Mouse (Mus musculus) ES-E14 (cell line): ENCODE data around the gene Rnf214. TPM values are rescaled to one million over a fixed set of nuclear protein-coding genes. Genes with fewer than 3 reads are reported as not detected.

ENCODE experiments used
- DNase-seq: peaks from one replicate; pipeline ENCODE4 v3.0.0-alpha.2; 2013; ENCODE audit warnings: low read depth, low spot score
- H3K27ac ChIP-seq: 2 replicates; pipeline ENCODE4 v1.5.1; 2012; ENCODE audit warnings: low read depth, mild to moderate bottlenecking, low read length, moderate library complexity, mixed read lengths; ENCODE audit not compliant: poor library complexity, insufficient read depth, severe bottlenecking
- H3K36me3 ChIP-seq: 2 replicates; pipeline ENCODE4 v1.6.1; 2012; ENCODE audit warnings: mild to moderate bottlenecking, low read length, moderate library complexity, mixed read lengths; ENCODE audit not compliant: control insufficient read depth, poor library complexity, insufficient read depth, severe bottlenecking
- H3K4me1 ChIP-seq, 2 experiments: fragments of 150-350 bp in 1 of 2; sonication (generic) in 1 of 2; 2 replicates each; pipeline ENCODE4 v1.6.1; 2012; ENCODE audit warnings: low read length in 2 of 2, mild to moderate bottlenecking in 1 of 2, mixed read lengths in 1 of 2; ENCODE audit not compliant: control insufficient read depth in 2 of 2, insufficient read depth in 2 of 2, poor library complexity in 1 of 2
- H3K4me3 ChIP-seq, 2 experiments: fragments of 150-350 bp in 1 of 2; sonication (generic) in 1 of 2; 2 replicates each; pipeline ENCODE4 v1.5.1; 2012; ENCODE audit warnings: low read length in 2 of 2, low read depth in 1 of 2, mild to moderate bottlenecking in 1 of 2, mixed read lengths in 1 of 2; ENCODE audit not compliant: insufficient read depth in 1 of 2, poor library complexity in 1 of 2, severe bottlenecking in 1 of 2
- H3K9ac ChIP-seq: 2 replicates; pipeline ENCODE4 v1.6.1; 2012; ENCODE audit warnings: low read depth, mild to moderate bottlenecking, low read length, mixed read lengths; ENCODE audit not compliant: poor library complexity, insufficient read depth, severe bottlenecking
- H3K9me3 ChIP-seq: fragments of 150-350 bp; sonication (generic); 2 replicates; pipeline ENCODE4 v1.6.1; 2012; ENCODE audit warnings: low read depth, mild to moderate bottlenecking, low read length; ENCODE audit not compliant: control insufficient read depth, insufficient read depth
- CHD2 ChIP-seq: IDR thresholded peaks from 2 replicates; pipeline ENCODE4 v1.6.1; 2014; ENCODE audit warnings: mild to moderate bottlenecking, low read depth, low read length, inconsistent platforms
- HCFC1 ChIP-seq: IDR thresholded peaks from 2 replicates; pipeline ENCODE4 v1.6.1; 2012; ENCODE audit warnings: low read length, inconsistent platforms, borderline replicate concordance; ENCODE audit not compliant: insufficient read depth
- MAFK ChIP-seq: IDR thresholded peaks from 2 replicates; pipeline ENCODE4 v1.6.1; 2014; ENCODE audit warnings: mild to moderate bottlenecking, low read depth, low read length, inconsistent platforms; ENCODE audit not compliant: insufficient read depth
- ZC3H11A ChIP-seq: IDR thresholded peaks from 2 replicates; pipeline ENCODE4 v1.6.1; 2012; ENCODE audit warnings: low read depth, mild to moderate bottlenecking, inconsistent platforms, low read length, borderline replicate concordance
- ZNF384 ChIP-seq: IDR thresholded peaks from 2 replicates; pipeline ENCODE4 v1.6.1; 2012; ENCODE audit warnings: low read depth, low read length, inconsistent platforms
- in situ Hi-C, 2 experiments: fragments of 600-800 bp; cut with MboI; formaldehyde crosslinking; loops; one replicate each; pipeline ENCODE4 v1.15.1; 2025; ENCODE audit warnings: low sequenced_read_pairs in 2 of 2, inconsistent platforms in 1 of 2; ENCODE audit not compliant: unreplicated experiment in 2 of 2
- total RNA-seq: library from RNA; depleted of rRNA; stranded (reverse); fragments of 300-350 nt; gene quantifications from 2 replicates; pipeline ENCODE4 v1.2.3, GENCODE M21; 2012; rRNA removed

Rnf214 gene
- total RNA-seq = 13.5 and 16.3 TPM in 2 replicates

GRCm38 (mm10) chr9:45906355-45907077 is at the start of gene Rnf214, which contains the start of gene Pcsk7:
TSS of gene Rnf214 (minus strand) at chr9:45906911.
TSS of gene Pcsk7 (plus strand) at chr9:45906497.
- Histone ChIP-seq H3K36me3 (peaks cover 15% of the 10 kb centered on the region), H3K4me3 (peak within 1 kb of the TSS; percentile 77 to 86), H3K9me3 (no peaks in the 10 kb centered on the region), H3K9ac (peak within 1 kb of the TSS; percentile 82), H3K27ac (peak within 1 kb of the TSS; percentile 41), H3K4me1 (no peaks in the 10 kb centered on the region)
- in situ Hi-C loops = no loop called here
- DNase-seq = peak; percentile 60
- no peak for TF ChIP-seq ZC3H11A
- no peak for TF ChIP-seq ZNF384
- no peak for TF ChIP-seq MAFK
- no peak for TF ChIP-seq CHD2

- in situ Hi-C loops = no loop called here
- peaks cover 11% of the 10 kb centered on the region; the same call in 1 of the 2 replicates for H3K36me3 ChIP-seq
- H3K9me3 ChIP-seq = no peaks in the 10 kb centered on the region
- peak; percentile 65 for DNase-seq
- H3K27ac ChIP-seq = peak within 1 kb of the TSS; percentile 2; the same call in 1 of the 2 replicates
- peak within 1 kb of the TSS; percentile 84 for H3K9ac ChIP-seq
- H3K4me3 ChIP-seq = peak within 1 kb of the TSS; percentile 77 to 93
- TF ChIP-seq ZNF384 (no peak), HCFC1 (no peak), MAFK (no peak), ZC3H11A (no peak), CHD2 (no peak)
- H3K4me1 ChIP-seq = peaks cover 0 to 5% of the 10 kb centered on the region in 2 experiments; a peak in 1 of 4 replicates
Measured at GRCm38 (mm10) chr9:45955107-45955963, 48.6 kb upstream of the Rnf214 start, which contains the start of gene Sidt2. TSS of gene Sidt2 (minus strand) at chr9:45955258.

- TF ChIP-seq MAFK = no peak
- no peak for TF ChIP-seq ZNF384
- TF ChIP-seq CHD2 = no peak
- TF ChIP-seq ZC3H11A = no peak
- no peak for TF ChIP-seq HCFC1
- in situ Hi-C loops = no loop called here
- H3K4me1 ChIP-seq = peaks cover 0 to 5% of the 10 kb centered on the region in 2 experiments; a peak in 1 of 4 replicates
- peaks cover 19% of the 10 kb centered on the region; the same call in 1 of the 2 replicates for H3K36me3 ChIP-seq
- H3K27ac ChIP-seq = peak overlapping the region; percentile 2; the same call in 1 of the 2 replicates
- no peak for DNase-seq
- peak overlapping the region; percentile 77 to 93 for H3K4me3 ChIP-seq
- peak overlapping the region; percentile 84 for H3K9ac ChIP-seq
- no peaks in the 10 kb centered on the region for H3K9me3 ChIP-seq
Measured at GRCm38 (mm10) chr9:45954294-45955106, 47.8 kb upstream of the Rnf214 start.

GRCm38 (mm10) chr9:45953511-45954293 is 47.0 kb upstream of the Rnf214 start:
- DNase-seq = no peak
- no peaks in the 10 kb centered on the region for H3K9me3 ChIP-seq
- peak overlapping the region; percentile 77 to 93 for H3K4me3 ChIP-seq
- peaks cover 0 to 5% of the 10 kb centered on the region in 2 experiments; a peak in 1 of 4 replicates for H3K4me1 ChIP-seq
- no peak overlapping the region for H3K27ac ChIP-seq
- peak overlapping the region; percentile 84 for H3K9ac ChIP-seq
- in situ Hi-C loops = no loop called here
- TF ChIP-seq ZNF384 (no peak), MAFK (no peak), ZC3H11A (no peak), HCFC1 (no peak), CHD2 (no peak)
- peaks cover 22% of the 10 kb centered on the region for H3K36me3 ChIP-seq
